Mouse (Mus musculus): ENCODE data around the gene Gm19684. TPM values are rescaled to one million over a fixed set of nuclear protein-coding genes. Genes with fewer than 3 reads are reported as not detected.
"Not testable (repeated sequence)": the region's sequence is repeated elsewhere in the genome, so short reads cannot be mapped to it uniquely, and the experiment has no call there.

Gm19684 gene
- polyA plus RNA-seq, 1 experiment from 2014 or later: not detected

- H3K9ac ChIP-seq (replicated peaks): no peak overlapping the region
- peak overlapping the region; percentile 17 for H3K4me3 ChIP-seq (replicated peaks)
- peaks cover 11% of the 10 kb centered on the region for H3K4me1 ChIP-seq
- H3K27ac ChIP-seq (replicated peaks): no peak overlapping the region
- peaks cover 73% of the 10 kb centered on the region for H3K27me3 ChIP-seq (replicated peaks)
- no peaks in the 10 kb centered on the region for H3K9me3 ChIP-seq (replicated peaks)
- peak overlapping the region; percentile 34 for H3K4me2 ChIP-seq
- 1% methylated on average over 52 of the region's 56 CpGs for WGBS
- ATAC-seq (ENCODE audit: low FRiP score): 0 out of 2 replicates have a peak, but pooled peaks have one; percentile 21
- H3K36me3 ChIP-seq: no peaks in the 10 kb centered on the region
Observed at GRCm38 (mm10) chr17:36161129-36162051, 39.9 kb downstream of the Gm19684 start.

GRCm38 (mm10) chr17:36166901-36167300 is 45.4 kb downstream of the Gm19684 start:
- H3K4me2 ChIP-seq; H3K27ac ChIP-seq (replicated peaks); H3K9me3 ChIP-seq (replicated peaks); ATAC-seq (ENCODE audit: low FRiP score); H3K36me3 ChIP-seq; H3K4me3 ChIP-seq (replicated peaks); H3K9ac ChIP-seq (replicated peaks); H3K4me1 ChIP-seq: not testable (repeated sequence)
- H3K27me3 ChIP-seq (replicated peaks): peaks cover 81% of the 10 kb centered on the region
- WGBS: 16% methylated on average over 2 of the region's 2 CpGs

- Histone ChIP-seq H3K4me2 (peak overlapping the region; percentile 44), H3K36me3 (no peaks in the 10 kb centered on the region), H3K4me3 (replicated peaks) (peak overlapping the region; percentile 25), H3K9me3 (replicated peaks) (no peaks in the 10 kb centered on the region), H3K4me1 (peaks cover 10% of the 10 kb centered on the region), H3K27me3 (replicated peaks) (peaks cover 75% of the 10 kb centered on the region), H3K27ac (replicated peaks) (no peak overlapping the region), H3K9ac (replicated peaks) (no peak overlapping the region)
- no peak for ATAC-seq (ENCODE audit: low FRiP score)
- WGBS: under 1% methylated on average over 42 of the region's 51 CpGs
Observed at GRCm38 (mm10) chr17:36167306-36168038, 46.0 kb downstream of the Gm19684 start.

- Histone ChIP-seq H3K4me3 (replicated peaks) (peak within 1 kb of the TSS; percentile 25), H3K4me1 (peaks cover 10% of the 10 kb centered on the region), H3K9me3 (replicated peaks) (no peaks in the 10 kb centered on the region), H3K4me2 (peak within 1 kb of the TSS; percentile 44), H3K27ac (replicated peaks) (no peak within 1 kb of the TSS), H3K27me3 (replicated peaks) (peaks cover 68% of the 10 kb centered on the region), H3K36me3 (no peaks in the 10 kb centered on the region), H3K9ac (replicated peaks) (no peak within 1 kb of the TSS)
- no peak for ATAC-seq (ENCODE audit: low FRiP score)
- WGBS: 1% methylated on average over 63 of the region's 63 CpGs
Observed at GRCm38 (mm10) chr17:36168039-36168652, 46.7 kb downstream of the Gm19684 start, which contains the start of gene Gm8909. Gene Gm8909 (minus strand): TSS chr17:36168537.

- not testable (repeated sequence) for H3K9ac ChIP-seq (replicated peaks); H3K27ac ChIP-seq (replicated peaks); ATAC-seq (ENCODE audit: low FRiP score); H3K9me3 ChIP-seq (replicated peaks); H3K4me1 ChIP-seq; H3K36me3 ChIP-seq; H3K4me2 ChIP-seq; H3K4me3 ChIP-seq (replicated peaks)
- WGBS: 64% methylated on average over 1 of the region's 1 CpGs
- peaks cover 59% of the 10 kb centered on the region for H3K27me3 ChIP-seq (replicated peaks)
Observed at GRCm38 (mm10) chr17:36169094-36169493, 47.6 kb downstream of the Gm19684 start.

GRCm38 (mm10) chr17:36169753-36170152 is 48.3 kb downstream of the Gm19684 start:
- Histone ChIP-seq H3K27me3 (replicated peaks) (peaks cover 55% of the 10 kb centered on the region), H3K27ac (replicated peaks) (no peak overlapping the region), H3K4me1 (peaks cover 10% of the 10 kb centered on the region), H3K4me3 (replicated peaks) (no peak overlapping the region), H3K4me2 (no peak overlapping the region), H3K36me3 (no peaks in the 10 kb centered on the region), H3K9ac (replicated peaks) (no peak overlapping the region), H3K9me3 (replicated peaks) (no peaks in the 10 kb centered on the region)
- ATAC-seq (ENCODE audit: low FRiP score): no peak

- Histone ChIP-seq H3K27me3 (replicated peaks) (peaks cover 49% of the 10 kb centered on the region), H3K4me3 (replicated peaks) (no peak overlapping the region), H3K27ac (replicated peaks) (no peak overlapping the region), H3K36me3 (no peaks in the 10 kb centered on the region), H3K9ac (replicated peaks) (no peak overlapping the region), H3K4me1 (peaks cover 10% of the 10 kb centered on the region), H3K4me2 (no peak overlapping the region), H3K9me3 (replicated peaks) (no peaks in the 10 kb centered on the region)
- no peak for ATAC-seq (ENCODE audit: low FRiP score)
- WGBS: 58% methylated on average over 1 of the region's 1 CpGs
Observed at GRCm38 (mm10) chr17:36170287-36170814, 48.9 kb downstream of the Gm19684 start.

GRCm38 (mm10) chr17:36176132-36176531 is 54.7 kb downstream of the Gm19684 start:
- not testable (repeated sequence) for H3K4me2 ChIP-seq; ATAC-seq (ENCODE audit: low FRiP score); H3K9ac ChIP-seq (replicated peaks); H3K36me3 ChIP-seq; H3K27ac ChIP-seq (replicated peaks); H3K4me3 ChIP-seq (replicated peaks); H3K9me3 ChIP-seq (replicated peaks); H3K4me1 ChIP-seq
- WGBS: no CpG with 5 or more reads among the region's 2 CpGs
- peaks cover 20% of the 10 kb centered on the region for H3K27me3 ChIP-seq (replicated peaks)

- Histone ChIP-seq H3K9ac (replicated peaks) (peak overlapping the region; percentile 10; the same call in 1 of the 2 replicates), H3K27me3 (replicated peaks) (peaks cover 37% of the 10 kb centered on the region), H3K4me3 (replicated peaks) (peak overlapping the region; percentile 32), H3K4me2 (peak overlapping the region; percentile 61)
- not testable (repeated sequence) for ATAC-seq (ENCODE audit: low FRiP score); H3K27ac ChIP-seq (replicated peaks); H3K36me3 ChIP-seq; H3K9me3 ChIP-seq (replicated peaks); H3K4me1 ChIP-seq
- under 1% methylated on average over 40 of the region's 40 CpGs for whole genome bisulfite sequencing
Observed at GRCm38 (mm10) chr17:36178938-36179337, 57.5 kb downstream of the Gm19684 start.

Measured in neural tube, embryonic 15.5 days (tissue).